Mouse (Mus musculus) spleen, postnatal 4 days (tissue): ENCODE results near the gene Ube2b.
A peak's percentile ranks its signal among the peaks of the same experiment; 100 is the strongest.

Experiments used
- DNase-seq, 2 experiments: peaks; one replicate each; pipeline ENCODE4 v3.0.0; 2022; ENCODE audit warnings: low spot score in 2 of 2

Gene Ube2b

DNA sequence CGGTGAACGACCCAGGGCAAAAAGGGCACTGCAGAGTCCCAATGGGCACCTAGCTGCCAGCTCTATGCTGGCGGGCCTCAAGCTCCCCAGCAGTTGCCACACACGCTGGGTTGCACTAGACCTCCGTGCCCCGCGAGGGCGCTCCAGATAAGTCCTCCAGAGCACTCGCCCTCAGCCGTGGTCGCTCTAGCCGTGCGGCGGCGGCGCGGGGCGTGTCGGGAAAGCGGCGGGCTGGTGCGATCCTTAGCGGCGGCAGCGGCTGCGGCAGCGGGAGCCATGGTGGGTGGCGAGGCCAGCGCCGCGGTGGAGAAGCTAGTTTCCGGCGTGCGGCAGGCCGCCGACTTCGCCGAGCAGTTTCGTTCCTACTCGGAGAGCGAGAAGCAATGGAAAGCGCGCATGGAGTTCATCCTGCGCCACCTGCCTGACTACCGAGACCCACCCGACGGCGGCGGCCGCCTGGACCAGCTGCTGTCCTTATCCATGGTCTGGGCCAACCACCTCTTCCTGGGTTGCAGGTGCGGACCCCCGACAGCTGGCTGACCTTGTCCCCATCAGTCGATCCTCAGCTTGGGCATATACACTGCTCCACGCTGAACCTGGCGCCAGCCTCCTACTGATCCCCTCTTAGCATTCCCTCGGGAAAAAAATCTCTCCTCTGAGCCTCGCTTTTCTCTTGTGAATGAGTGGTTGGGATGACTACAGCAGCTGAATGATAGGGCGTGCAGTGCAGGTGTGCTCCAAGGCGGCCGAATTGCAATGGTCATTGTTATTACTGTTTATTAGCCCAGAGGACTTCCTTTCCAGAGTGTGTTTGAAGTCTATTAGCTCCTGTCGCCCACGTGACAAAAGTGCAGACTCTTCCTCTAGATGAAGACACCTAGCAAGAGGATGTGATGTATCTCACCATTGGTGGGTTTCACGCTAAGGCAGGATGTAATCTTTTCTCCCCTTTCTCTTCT lies 32.8 kb downstream of the Ube2b start, which contains the start of gene Cdkn2aipnl:
Cdkn2aipnl (plus strand) TSS at position 219 of the 959 bp plus-strand sequence.
- DNase-seq = peak; percentile 99 to 100

DNA sequence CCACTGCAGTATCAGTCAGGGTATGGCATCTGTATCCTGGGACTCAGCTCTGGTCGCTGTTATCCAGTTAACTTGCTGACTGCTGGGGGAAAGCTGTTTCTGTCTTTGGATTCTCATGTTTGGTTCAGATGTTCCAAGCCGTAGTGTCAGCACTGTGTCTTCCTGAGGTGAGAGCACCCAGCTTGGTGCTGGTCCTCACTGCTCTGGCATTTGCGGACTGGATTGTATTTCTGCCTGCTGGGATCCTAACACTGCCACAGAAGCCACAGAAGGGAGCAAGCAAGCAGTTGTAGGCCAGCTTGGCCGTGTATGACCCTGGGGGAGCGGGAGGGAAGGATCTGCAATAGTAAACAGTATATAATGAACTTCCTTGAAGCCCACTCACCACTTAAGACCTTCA lies 33.9 kb downstream of the Ube2b start:
- no peak for DNase-seq

DNA sequence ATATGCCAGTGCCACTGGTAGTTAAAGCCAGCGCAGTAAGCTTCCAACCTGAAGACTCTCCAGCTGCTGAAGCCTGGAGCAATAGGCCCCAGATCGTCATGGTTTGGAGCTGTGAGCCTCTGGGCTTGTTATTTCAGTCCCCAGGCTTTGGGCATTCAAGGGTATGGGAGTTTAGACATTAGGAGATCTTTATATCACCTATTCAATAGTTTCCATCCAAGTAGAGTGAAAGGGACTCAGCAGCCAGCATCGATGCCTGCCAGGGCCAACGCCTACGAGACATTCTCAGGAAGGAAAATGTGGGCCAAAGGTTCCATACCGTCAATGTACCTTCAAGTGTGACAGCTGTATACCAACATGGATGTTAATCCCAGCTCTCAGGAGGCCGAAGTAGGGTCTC lies 38.3 kb downstream of the Ube2b start:
- DNase-seq = no peak

DNA sequence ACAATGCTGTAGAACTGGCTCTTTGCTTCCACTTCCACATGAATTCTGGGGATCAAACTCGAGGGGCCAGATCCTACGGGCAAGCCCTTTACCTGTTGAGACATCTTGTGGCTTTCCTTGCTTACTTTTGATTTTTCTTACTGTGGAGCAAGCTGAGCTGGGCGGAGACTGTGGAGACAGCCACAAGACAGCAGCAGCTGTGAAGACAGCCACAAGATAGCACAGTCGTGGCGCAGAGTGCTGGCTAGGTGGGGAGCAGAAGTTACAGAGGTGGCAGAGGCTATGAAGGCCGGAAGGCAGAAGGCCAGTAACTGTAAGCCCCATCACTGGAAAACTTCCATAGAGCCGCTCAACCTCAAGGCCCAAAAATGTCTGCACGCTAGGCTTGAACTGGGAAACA lies 38.8 kb downstream of the Ube2b start:
- DNase-seq = no peak

DNA sequence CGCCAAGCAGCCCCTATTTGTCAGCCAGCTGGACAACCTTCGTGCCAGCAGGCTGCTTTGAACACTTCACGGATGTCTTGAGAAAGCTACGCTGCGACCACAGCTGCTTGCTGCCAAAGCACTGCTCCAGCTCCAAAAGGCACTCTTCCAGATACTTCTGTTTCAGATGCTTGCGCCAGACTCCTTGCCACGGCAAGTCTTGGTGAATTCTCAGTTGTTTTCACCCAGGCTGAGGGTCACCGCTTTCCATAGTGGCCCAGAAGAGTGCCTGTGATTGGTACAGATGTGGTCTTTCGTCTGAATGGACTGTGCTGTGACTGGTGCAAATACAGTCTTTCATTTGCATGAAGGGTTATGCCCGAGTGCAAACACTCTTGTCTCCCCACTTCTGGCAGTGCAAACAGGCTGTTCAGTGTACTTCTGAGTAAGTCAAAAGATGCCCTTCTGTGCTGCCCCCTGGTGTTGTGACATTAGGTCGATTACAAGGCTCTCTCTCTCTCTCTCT lies 39.5 kb downstream of the Ube2b start:
- DNase-seq = no peak

DNA sequence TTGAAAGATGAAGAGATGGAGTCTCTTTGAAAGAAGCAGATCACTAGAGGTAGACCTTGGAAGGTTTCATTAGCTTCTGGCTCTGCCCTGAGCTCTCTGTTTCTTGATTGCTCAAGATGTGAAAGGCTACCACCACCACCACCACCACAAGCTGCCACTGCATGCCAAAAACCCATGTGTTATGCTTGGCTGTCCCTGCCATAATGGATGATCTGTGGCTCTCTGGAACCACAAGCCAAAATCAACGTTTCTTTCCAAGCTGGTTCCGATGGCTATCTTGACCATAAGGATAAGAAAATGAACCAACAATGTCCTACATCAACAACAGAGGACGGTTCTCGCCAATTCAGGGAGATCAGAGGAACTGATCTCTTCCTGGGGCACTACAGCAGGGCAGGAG lies 40.5 kb downstream of the Ube2b start:
- no peak for DNase-seq

DNA sequence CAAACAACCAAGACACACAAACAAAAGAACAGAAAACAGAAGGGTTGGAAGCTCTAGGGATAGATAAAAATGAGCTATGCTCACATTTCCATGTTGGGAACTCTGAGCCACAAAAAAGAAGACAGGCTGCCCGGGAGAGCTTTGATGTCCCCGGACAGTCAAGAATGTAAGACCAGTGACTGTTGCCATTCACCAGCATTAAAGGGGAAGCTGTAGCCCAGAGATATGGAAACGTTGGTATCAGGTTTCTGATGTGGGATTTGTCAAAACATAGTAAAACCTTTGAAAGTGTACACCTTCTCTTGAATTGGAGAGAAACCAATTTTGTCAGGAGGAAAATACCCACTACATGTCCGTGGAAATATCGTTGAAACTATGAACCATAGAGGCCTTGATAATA lies 41.1 kb downstream of the Ube2b start:
- DNase-seq = no peak

DNA sequence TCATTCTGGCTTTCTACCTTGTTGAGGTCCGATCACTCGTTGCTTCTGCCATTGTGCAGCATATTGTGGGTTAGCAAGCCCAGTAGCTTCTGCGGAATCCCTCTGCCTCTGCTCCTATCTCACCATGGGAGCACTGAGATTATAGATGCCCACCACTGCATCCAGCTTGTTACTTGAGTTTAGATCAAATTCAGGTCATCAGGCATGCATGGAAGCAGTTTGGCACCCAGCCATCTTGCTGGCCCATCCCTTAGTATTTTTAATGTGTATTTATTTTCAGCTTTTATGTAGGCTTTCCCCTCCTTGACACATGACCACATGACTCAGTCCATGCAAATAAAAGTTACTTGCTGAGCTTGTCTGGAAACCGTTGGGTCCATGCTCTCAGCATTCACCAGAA lies 42.8 kb downstream of the Ube2b start:
- no peak for DNase-seq

DNA sequence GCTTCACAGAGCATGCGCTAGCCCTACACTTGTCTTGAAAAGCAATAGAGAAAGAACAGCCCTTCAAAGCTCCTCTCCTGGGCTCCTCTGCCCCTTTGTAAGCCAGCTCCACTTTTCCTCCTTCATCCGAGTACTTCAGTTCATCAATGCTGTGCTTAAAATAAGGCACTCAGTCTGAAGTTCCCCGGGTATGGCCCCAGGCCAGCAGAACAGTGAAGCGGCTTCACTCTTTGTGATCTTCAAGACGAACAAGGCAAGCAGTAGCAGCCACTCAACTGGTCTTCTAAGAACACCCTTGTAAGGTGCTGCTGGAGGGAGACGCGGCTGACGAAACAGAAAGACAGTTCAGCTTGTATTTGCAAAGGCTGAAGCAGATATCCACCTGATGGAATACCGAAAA lies 44.5 kb downstream of the Ube2b start:
- DNase-seq = no peak

DNA sequence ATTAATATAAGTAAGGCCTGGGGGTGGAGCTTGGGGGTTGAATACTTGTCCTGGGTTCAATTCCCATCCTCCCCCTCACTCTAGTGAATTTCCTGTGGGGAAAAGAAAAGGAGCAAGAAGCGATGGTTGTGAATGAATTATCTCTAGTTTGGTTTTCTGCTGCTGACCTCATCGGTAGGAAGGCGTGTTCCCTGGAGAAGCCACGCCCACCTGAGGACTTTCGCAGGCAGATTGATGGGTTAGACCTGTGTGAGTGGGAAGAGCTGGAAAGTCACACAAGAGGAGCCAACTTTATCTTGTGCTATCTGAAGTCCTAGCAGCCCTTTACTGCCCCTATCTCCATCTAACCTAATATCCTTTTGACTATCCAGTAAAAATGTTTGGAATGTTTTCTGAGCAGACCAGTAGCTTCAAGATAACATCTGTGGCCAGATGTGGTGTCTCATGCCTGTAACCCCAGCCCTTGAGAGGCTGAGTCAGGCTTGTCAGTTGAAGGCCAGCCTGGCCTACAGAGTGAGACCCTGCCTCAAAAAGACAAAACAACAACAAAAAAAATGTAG lies 48.6 kb downstream of the Ube2b start:
- no peak for DNase-seq

DNA sequence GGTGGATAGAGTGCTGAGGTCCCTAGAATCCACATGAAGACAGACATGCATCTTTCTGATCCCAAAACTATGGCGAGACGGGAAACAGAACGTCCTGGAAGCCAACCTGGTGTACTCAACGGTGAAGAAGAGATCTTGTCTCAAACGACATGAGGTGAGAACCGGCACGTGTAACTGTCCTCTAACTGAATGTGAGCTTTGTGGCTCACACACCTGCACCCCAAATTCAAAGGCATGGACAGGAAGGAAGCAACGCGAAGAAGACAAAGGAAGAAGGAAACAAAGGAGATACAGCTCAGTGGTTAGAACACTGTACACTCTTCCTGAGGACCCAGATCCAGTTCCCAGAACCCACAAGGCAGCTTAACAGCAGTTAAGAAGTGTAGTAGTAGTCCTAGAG lies 50.6 kb downstream of the Ube2b start:
- no peak for DNase-seq

DNA sequence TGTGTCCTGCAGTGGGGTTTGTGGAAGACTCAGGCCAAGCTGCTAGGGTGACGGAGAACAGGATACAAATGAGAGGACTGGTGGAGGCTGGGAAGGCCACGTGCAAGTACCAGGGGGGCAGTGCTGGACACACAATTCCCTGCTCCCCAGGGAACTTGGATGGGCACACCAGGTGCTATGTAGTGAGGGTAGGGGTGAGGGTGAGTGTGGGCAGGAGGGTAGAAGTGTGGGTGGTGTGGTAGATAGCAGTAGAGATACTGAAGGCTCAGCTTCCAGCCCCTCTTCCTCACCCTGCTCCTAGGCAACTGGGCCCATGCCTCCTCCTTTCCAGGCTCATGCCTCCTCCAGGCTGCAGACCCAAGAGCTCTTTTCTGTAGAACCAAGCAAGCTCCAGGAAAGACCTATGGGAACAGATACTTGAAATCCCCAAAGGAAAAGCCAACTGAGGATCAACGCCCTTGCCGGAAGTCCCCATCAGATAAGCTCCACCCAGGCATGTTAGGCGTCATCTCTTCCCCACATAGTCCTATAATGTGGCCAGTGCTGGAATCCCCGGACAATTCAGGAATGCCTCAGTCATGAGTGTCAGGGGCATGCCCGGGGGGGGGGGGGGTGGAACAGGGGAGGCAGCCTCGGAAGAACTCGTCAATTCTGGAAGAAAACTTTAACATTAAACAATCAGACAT lies 51.3 kb downstream of the Ube2b start:
- DNase-seq = no peak

DNA sequence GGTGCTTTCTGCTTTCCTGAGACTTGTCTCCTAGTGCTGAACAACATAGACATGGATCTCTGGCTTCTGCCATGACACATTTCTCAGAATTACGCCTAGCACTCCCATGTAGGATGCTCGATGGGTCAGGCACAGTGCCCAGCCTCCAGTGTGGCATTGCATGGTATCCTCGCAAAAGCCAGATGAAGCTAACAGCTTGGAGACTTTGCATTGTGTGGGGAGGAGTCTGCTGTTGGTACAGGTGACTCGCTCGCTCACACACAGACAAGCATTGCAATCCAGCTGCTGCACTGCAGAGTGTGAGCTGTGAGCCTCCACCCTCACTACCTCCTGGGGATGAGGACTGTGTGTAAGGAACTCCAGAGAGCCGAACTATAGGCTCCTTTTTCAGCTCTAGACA lies 54.4 kb downstream of the Ube2b start:
- no peak for DNase-seq

DNA sequence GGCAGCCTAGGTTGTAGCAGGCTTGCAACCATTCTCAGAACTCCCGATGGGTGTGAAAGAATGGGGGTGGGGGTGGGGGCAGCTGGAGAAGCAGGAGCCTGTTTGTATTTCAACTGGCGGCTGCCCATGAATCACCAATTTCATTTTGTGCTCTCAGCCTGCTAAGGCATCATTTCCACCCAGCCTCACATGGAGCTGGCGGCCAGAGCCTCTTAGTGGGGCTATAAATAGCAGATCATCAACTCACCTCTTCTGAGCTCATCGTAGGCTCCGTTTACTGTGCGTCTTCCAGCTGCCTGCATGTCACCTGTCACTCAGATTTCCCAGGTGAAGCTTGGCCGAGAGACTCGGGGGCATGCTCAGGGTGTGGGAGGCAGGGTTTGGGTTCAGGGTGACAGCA lies 55.0 kb downstream of the Ube2b start:
- DNase-seq = no peak

DNA sequence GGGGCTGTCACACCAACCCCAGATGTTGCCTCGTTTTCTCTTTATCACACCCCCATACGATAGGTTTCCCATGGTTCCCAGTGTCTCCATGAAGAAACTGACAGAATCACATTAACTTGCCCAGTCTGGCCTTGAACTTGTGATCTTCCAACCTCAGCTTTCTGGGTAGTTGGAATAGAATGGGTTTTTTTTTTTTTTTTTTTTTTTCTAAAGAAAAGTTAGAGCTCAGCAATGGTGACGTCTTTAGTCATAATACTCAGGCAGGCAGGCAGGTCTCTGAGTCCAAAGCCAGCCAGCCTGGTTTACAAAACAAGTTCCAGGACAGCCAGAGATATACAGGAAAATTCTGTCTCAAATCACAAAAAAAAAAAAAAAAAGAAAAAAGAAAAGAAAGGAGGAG lies 56.3 kb downstream of the Ube2b start:
- no peak for DNase-seq

DNA sequence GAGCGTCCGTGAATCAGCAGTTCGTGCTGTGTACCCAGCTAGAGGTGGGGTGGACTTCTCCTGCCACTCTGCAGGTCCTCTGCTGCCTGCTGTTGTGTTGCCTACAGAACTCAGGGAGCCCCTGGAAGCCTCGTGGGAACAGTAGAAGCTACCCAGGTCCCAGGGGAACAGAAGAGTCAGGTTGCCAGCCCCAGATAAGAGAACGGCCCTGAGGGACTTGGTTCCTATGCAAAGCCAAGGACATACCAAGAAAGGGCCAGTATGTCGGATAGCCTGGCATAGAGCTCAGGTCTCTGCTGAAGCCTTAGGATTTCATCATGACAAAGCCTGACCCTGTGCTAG lies 57.1 kb downstream of the Ube2b start:
- DNase-seq = no peak

DNA sequence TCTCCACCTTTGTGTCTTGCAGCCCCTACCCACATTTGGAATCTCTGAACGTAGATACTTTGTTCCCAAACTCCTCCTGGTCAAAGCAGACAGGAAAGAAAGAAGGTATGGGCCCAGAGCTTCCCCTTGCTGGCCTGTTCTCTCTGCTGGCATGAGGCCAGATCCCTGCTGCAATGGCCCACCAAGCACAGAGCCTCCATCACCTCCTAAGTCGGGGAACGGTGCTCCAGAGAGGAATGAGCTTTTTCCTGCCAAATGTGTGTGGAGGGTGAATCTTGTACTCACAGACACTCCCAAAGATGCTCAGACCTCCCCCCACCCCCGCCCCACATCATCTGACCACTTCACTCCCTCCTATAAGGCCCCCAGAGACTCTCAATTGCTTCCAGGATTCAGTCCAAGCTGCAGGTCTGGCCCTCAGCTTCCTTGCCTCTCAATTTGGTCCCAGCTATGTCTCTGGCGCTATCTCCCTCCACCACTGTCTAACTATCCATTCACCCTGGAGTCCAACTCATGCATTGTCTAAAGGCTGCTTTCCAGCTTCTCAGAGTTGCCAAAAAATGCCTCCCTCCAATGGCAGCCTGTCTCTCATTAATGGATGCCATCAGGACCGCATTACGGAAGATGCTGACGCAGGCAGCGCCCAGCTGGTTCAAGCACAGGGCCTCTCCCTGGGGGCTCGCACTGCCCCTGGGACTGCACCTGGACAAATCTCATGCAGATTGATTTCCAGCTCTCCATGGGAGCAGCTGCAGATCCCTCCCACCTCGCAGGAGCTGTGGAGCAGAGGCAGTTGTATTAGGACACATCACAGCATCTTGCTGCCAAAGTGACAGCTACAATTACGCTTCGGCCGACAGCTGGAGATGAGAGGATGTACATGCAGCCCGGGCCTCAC lies 57.7 kb downstream of the Ube2b start:
- peak; percentile 33 to 63 for DNase-seq

DNA sequence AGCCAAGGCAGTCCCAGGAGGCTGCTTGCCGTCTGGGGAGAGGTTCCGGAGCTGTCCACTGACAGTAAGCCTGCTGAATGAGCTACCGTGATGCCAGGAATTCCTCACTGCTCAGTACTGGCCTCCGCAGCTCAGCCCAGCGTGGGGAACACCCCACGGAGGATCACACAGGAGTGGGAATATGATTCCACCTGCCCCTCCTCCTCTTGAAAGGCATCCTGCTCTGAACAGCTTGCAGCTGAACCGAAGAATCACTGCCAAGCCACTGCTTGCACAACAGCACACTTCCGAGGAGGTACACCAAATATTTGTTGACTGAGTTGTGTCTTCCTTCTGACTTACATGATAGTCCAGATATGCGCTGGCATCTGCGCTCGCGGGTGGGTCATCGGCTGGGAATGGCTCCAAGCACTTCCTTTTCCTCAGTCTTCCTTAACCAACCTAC lies 60.0 kb downstream of the Ube2b start:
- peak in 1 of 2 experiments; percentile 59 for DNase-seq

DNA sequence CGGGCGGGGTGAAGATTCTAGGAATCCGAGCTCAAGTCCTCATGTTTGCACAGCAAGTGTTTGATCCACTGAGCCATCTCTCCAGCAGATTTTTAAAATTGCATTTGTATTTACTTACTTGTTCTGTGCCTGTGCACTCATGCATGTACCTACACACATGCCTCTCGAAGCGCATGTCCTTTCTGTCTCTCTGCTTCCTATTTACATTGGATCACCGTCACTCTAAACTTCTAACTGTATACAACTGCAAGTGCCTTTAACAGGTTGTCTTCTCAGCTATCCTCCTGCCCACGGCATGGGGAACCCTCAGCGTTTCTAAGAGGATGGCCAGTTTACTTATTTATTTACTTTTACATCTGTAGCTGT lies 61.0 kb downstream of the Ube2b start:
- no peak for DNase-seq

DNA sequence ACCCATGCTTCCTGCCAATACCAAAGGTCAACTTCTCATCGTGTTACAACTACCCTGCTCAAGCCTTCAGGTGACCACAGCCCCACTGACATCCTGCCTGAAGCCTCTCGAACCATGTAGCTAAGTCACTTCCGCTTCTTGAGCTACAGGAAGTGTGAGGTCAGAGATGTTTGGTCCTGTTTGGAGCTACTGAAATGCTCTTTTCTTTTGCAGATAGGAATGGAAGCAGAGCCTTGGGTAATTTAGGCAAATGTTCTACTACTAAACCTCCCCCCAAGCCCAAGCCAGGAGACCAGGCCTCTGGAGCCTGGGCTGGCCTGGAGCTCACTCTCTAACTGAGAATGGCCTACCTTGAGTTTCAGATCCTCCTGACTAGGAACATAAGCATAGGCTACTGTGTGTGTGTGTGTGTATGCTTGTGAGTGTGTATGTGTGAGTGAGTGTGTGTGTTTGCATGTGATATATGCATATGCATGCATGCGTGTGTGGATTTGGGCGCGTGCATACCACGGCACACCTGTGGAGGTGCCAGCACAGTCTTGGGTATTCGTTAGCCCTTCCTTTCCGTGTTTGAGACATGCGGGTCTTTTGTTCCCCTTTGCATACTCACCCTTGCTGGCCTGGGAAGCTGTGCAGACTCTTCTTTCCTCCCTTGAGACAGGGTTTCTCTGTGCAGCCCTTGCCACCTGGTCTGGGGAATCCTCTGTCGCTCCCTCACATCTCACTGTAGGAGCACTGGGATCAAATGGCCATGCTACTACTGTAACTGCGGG lies 61.6 kb downstream of the Ube2b start:
- DNase-seq = peak; percentile 28 to 67

DNA sequence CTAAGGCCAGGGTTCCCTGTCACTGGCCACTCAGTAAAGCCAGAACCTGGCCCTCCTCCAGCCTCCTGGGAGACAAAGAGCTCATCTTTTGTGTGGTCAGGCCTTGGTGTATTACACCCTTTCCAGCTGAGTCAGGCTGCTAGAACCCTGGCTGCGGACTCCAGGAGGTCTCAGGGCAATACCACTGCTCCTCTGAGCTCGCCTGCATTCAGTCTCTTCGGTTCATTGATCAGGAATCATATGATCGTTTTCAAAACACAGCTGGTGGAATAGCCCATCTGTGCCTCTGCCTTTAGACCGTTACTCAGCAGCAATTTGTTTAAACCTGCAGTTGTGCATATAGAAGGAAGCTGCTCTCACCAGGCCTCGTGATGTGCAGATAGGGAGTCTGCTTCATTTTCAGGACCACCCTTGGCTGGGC lies 63.2 kb downstream of the Ube2b start:
- peak in 1 of 2 experiments; percentile 60 for DNase-seq
